Mouse (Mus musculus) liver (tissue): Measurements from ENCODE around the gene Cox7b.
"Not testable (repeated sequence)": the region's sequence is repeated elsewhere in the genome, so short reads cannot be mapped to it uniquely, and the experiment has no call there.

ENCODE experiments used
- DNase-seq: peaks from one replicate; pipeline ENCODE4 v3.0.0-alpha.2; 2020; ENCODE audit warnings: mixed read lengths

Gene Cox7b

DNA sequence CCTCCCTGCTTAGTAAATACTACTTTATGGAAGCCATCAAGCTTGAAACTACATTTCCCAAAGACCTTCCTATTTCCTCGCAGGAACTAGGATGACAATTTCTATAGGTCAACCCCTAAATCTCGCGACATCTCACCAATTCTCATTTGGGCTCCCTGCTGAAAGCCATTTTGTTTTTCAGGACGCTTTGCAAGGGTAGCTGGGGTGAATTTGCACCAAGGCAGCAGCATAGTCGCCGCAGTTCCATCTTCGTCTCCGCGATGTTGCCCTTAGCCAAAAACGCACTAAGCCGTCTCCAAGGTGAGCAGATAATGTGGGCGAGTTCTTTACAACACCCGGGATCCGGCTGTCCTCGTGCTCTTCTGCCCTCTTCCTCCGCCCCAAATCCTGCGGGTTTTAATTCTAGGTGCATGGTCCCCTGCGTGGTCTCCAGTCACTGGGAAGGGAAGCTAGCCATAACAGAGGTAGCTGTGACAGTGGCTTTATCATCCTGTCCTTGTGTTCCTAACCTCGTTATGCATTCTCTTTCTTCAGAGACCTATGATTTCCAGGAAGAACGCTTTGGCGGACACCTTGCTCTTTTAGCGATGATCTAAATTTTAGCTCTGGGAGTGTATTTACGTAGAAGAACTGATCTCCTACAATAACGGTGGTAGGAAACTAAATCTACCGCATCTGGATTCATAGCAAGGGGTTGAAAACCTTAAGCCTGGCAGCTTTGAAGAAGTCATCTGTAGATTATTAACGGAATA lies at the start of gene Cox7b:
TSS of gene Cox7b (plus strand) at position 130 of the 752 bp plus-strand sequence.
- peak; percentile 75 for DNase-seq

DNA sequence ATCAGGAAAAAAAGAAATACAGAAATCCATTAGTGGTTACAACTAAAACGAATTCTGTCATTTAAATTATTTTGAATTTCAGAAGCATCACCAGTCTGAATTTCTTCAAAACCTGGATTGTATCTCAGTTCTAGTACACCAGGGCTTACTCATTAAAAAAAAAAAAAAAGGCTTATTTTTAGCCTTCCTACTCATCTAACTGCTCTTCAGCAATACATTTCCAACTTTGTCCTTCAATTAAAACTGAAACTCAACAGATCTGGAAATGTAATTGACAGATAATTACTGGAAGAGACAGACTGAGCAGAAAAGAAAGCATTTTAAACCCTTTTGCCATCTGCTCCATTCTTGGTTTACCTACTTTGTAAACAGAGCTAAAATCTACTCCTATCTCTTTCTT lies 13.9 kb upstream of the Cox7b start:
- DNase-seq: no peak

DNA sequence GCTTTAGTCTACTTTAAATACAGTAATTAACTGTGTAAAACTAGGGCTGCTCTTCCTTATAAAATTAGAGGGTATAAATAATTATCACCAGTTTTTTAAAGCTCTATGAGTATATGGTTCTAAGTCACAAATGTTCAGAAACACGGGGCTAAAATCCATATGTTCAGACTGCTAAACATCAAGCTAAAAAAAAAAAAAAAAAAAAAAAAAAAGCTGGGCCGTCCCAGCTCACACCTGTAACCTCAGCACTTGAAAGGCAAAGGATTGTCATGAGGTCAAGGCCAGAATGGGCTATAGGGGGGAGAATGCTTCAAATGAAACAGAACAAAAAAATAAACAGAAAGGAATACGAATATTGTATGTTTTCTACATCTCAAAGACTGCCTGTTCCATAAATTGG lies 4.7 kb upstream of the Cox7b start:
- no peak for DNase-seq

- DNase-seq: peak; percentile 90
These were observed 3.9 kb upstream of the Cox7b start, which contains the start of gene Magt1 for GRCm38 (mm10) chrX:106011465-106012159. TSS of gene Magt1 (minus strand) at chrX:106011906.

GRCm38 (mm10) chrX:106012559-106012958 lies 2.9 kb upstream of the Cox7b start:
- no peak for DNase-seq

DNA sequence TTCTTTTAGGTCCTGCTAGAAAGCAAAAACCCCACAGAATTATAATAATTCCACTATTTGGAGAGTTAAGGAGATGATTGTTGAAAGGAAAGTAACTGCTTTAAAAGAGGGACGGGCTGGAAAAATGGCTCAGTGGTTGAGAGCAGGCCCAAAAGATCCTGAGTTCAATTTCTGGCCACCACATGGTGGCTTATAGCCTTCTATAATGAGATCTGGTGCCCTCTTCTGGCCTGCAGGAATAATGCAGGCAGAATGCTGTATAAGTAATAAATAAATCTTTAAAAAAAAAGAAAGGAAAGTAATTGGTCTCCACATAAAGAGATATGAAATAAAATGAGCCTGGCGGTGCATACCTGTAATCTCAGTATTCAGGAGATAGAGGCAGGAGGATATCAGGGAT lies 2.3 kb upstream of the Cox7b start:
- peak; percentile 62 for DNase-seq

DNA sequence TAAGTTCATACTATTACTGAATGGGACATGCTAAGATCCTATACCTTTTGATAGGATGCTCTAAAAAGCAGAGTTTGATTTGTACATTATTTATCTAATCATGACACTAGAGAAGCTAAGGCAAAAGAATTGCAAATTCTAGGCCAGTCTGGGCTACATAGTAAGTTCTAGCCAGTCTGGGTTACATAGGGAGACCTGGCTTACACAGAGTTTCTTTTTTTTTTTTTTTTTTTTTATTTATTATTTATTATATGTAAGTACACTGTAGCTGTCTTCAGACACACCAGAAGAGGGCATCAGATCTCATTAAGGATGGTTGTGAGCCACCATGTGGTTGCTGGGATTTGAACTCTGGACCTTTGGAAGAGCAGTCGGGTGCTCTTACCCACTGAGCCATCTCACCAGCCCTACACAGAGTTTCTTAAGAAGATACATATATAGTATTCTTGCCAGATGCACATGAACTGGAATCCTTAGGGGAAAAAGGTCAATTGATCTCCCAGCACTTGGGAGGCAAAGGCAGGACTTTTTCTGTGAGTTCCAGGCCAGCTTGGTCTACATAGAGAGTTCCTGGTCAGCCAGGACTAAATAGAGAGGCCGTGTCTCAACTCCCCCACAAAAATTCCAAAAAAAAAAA lies 641 bp upstream of the Cox7b start:
- DNase-seq: not testable (repeated sequence)

DNA sequence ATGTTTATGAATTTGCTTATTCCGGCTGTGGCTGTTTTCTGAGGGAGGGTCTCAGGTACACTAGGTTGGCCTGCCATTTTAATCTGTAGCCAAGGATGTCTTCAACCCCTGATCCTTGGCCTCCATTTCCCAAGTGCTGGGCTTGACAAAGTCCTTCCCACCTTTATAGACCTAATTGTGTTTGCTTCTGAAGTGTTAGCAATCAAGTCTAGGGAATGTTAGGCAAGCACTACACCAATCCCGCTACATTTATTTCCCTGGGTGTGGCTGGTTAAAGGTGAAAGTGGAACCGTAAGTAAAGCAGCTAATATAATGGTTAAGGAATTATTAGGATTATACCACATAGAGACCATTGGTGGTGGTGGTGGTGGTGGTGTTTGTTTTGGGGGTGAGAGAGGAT lies 1.6 kb downstream of the Cox7b start:
- DNase-seq: no peak

GRCm38 (mm10) chrX:106017516-106017915 lies 2.0 kb downstream of the Cox7b start:
- DNase-seq: no peak

- peak; percentile 95 for DNase-seq
These were observed 11.2 kb downstream of the Cox7b start, which contains the start of gene Atp7a for GRCm38 (mm10) chrX:106026418-106027342. TSS of gene Atp7a (plus strand) at chrX:106027276.

- no peak for DNase-seq
These were observed 11.8 kb downstream of the Cox7b start for GRCm38 (mm10) chrX:106027343-106027674.

DNA sequence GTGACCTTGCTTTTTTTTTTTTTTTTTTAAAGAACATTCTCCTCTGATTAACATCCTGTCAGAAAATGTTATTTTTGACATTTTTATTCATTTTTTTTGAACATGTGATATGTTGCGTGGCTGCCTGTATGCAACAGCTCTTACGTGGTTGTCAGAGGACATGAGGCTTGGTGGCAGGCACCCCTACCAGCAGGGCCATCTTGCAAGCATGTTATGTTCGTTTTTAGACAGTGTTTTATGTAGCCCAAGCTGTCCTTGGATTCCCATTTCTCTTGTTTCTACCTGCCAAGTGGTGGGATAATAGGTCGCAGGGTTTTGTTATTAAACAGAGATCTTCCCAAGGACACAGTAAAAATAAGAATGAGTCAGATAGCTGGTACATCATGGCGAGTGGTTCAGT lies 14.7 kb downstream of the Cox7b start:
- no peak for DNase-seq

GRCm38 (mm10) chrX:106031124-106031523 lies 15.6 kb downstream of the Cox7b start:
- DNase-seq: no peak

GRCm38 (mm10) chrX:106035727-106036126 lies 20.2 kb downstream of the Cox7b start:
- no peak for DNase-seq

DNA sequence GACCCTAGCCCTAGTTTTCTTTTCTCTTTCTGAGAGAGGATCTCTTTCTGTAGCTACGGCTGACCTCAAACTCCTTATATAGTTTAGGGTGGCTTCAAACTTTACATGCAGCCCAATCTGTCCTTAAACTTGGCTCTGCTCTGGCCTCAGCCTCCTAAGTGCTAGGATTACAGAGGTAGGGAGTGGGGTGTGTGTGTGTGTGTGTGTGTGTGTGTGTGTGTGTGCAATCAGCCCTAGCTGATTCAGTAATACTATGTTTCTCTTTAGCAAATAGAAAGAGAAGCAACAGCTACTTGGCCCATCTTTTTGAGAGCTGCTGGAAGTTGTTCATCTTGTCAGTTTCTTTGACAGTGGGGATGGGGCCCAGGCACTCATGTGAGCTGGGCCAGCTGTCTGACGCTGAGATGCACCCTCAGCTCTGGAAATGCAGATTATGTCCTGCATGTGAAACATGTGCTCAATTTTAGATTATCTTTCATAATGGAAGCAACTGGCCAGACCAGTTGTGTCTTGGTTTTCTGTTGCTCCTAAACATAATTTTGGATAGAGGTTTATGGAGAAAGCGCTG lies 21.8 kb downstream of the Cox7b start:
- DNase-seq: no peak

- no peak for DNase-seq
These were observed 28.5 kb downstream of the Cox7b start for GRCm38 (mm10) chrX:106043863-106044617.

GRCm38 (mm10) chrX:106045455-106045854 lies 30.0 kb downstream of the Cox7b start:
- DNase-seq: no peak

GRCm38 (mm10) chrX:106045928-106046327 lies 30.4 kb downstream of the Cox7b start:
- DNase-seq: peak; percentile 28

DNA sequence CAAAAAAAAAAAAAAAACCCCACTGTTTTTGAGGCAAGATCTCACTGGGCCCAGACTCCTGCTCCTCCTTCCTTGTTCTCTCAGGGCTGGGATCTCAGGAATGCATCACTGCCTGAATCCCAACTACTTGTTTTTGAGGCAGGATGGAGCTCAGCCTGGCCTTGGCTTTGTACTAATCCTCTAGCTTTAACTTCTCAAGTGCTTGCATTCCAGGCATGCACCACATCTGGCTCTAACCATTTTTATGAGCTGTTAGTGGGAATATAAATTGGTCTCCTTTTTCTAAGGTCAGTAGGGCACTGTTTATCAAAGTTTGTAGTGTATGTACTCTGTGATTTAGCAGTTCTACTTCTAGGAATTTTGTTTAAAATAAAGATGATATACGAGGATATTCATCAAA lies 32.7 kb downstream of the Cox7b start:
- no peak for DNase-seq
